Mouse (Mus musculus) kidney, postnatal 10 days (tissue): Measurements from ENCODE around the gene B020031M17Rik.
"Not testable (repeated sequence)": the region's sequence is repeated elsewhere in the genome, so short reads cannot be mapped to it uniquely, and the experiment has no call there.

ENCODE experiments used
- DNase-seq: peaks from one replicate; pipeline ENCODE4 v3.0.0; 2021; ENCODE audit warnings: mixed read lengths

Gene B020031M17Rik

DNA sequence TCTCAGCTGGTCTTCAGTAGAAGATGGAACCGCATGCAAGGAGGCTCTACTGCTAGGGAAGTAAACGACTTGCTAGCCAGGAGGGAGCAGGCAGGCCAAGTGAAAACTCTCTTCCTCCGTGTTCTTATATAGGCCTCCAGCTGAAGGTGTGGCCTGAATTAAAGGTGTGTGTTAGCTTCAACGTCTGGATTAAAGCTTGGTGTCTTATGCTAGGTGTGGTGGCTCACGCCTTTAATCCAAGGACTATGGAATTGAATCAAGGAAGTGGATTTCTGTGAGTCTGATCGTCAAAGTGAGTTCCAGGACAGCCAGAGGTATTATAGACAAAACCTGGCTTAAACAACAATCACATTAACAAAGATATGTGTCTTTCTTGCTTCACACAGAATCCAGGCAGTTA, at the start of gene B020031M17Rik:
Gene B020031M17Rik, minus strand, starts transcription at position 101 of the 400 bp plus-strand sequence.
- not testable (repeated sequence) for DNase-seq

DNA sequence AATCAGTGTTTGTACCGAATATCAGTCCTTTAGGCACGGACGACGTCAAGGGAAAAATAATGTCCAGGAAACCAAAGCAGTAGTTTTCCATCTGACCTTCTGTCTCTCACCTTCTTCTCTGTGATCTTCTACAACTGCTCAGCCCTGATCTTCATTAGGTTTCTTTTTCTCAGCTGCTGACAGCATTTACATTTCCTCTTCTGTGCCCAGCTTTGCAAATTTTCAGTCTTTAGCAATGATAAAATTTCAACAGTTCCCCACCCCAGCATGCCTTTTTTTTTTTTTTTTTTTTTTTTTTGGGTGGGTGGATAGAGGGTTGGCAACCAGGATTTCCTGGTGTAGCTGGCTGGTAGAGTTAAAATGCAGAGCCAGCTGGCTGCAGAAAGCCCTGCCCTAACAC, 48.6 kb upstream of the B020031M17Rik start:
- not testable (repeated sequence) for DNase-seq

DNA sequence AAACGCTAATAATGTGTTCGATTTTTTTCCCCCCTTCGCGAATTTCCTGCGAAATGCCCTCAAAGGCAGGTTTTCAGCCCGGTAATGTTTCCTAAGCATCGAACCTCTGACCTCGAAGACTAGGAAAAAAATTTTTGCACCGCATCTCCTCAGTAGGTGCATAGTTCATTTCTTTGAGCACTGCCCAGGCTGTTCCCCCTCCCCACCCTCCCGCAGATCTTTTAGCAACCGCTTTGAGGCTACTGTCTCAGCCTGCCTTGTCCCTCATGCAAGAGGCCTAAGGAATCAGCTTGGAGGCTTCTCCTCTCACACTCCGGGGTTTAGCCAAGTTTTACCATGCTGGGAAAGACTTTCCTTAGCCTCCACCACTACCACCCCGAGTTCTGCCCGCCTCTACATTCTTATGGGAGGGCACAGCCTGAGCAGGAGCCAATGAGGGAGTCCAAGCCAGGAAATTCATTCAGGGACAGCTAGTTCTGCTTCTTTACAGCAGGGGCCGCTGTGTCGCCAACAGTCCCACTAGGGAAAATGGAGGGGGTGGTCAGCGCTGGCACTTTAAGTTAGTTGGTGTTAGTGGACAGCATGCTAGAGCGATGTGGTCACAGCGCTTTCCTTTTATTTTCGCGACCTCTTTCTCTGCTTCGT, 48.0 kb upstream of the B020031M17Rik start:
- DNase-seq, result not testable (repeated sequence)

DNA sequence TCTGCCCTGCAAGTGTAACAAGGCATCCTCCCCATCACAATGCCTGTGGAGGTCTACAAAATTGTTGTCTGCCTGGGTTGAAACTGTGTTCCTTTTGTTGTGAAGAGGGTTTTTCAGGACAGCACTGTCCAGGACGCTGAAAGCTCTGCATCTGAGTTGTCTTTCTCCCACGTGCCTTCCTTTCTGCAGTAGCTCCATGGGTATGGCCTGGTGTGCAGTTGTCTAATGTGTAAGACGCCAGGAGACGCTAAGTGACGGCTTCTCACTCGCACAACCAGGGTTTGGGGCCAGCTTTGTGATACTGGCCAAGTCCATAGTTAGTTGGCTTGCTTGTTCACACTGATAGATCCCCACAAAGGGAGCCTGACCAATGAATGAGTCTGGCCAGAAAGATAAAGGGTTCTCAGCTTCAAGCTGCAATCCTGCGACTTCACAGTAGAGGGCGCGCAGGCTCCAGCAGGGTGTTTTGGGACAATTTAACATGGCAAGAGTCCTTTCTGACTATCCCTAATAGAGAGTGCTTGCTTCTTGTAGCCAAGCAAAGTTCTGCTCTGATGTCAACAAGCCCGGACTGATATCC, 41.4 kb upstream of the B020031M17Rik start:
- not testable (repeated sequence) for DNase-seq

DNA sequence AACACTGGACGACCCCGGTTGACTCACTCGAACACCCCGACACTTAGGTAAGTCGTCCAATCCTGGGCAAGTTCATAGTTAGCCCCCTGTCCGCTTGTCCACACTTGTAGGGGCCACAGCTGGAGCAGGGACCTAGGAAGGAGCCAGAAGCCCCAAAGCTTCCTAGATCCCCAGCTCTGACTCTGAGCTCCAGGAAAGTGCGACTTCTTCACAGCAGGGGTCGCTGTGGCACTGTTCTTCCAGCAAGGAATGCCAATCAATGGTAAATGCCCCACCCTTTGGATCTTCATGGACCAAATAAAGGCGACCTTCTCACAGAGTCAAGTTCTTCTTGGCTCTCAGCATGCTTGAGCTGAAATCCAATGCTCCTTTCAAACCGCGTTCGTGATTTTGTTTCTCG, 40.7 kb upstream of the B020031M17Rik start:
- DNase-seq, result not testable (repeated sequence)

DNA sequence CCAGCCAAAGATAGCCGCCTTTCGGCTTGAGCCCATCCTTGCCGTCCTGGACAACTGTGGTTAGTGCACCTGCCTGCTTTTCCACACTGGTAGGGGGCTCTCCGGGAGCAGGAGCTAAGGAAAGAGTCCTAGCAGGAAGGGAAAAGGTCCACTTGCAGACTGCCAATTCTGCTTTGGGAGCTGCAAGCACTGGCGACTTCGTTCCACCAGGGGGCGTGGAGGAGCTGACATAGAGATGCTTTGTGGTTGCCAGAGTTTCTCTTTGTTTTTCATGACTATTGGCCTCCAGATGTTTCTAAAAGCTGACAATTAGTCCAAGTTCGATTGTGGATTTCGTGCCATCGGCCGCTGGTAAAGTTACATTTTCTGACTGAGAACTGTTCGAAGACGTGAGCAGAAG, 18.6 kb upstream of the B020031M17Rik start:
- DNase-seq, result not testable (repeated sequence)

DNA sequence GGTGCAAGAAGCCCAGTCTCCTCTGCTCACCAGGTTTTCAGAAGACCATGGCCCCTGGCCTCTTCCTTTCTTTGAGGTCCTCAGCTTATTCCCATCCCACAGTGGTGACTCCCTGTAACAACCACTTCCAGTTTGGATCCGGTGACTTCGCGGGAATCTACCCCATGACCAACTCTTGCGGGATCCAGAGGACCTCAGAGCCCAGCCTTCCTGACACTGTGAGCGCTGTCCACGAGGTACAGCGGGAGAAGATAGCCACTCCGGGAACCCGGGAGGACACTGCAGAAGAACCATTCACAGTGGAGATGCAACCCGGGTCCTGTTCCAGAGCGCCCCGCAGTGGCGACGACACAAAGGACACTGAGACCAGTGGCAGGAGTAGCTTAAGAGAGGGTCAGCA, 17.6 kb upstream of the B020031M17Rik start:
- not testable (repeated sequence) for DNase-seq

DNA sequence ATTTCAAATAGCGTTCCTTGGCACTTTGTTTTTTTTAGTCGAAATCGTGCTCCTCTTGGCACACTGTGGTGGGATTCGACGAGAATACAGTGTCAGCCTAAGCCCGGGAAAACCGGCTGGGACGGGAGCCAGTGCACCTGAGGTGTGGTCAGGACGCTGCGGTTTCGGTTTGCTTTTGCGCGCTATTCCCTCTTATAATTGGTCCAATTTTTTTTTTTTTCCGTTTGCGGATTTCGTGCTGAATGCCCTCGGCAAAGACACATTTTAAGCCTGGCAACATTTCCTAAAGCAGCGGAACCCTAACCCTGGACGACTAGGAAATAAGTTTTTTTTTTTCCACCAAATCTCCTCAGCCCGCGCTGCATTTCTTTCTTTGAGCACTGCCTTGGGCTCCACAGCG, 15.4 kb upstream of the B020031M17Rik start:
- DNase-seq, result peak; percentile 37

DNA sequence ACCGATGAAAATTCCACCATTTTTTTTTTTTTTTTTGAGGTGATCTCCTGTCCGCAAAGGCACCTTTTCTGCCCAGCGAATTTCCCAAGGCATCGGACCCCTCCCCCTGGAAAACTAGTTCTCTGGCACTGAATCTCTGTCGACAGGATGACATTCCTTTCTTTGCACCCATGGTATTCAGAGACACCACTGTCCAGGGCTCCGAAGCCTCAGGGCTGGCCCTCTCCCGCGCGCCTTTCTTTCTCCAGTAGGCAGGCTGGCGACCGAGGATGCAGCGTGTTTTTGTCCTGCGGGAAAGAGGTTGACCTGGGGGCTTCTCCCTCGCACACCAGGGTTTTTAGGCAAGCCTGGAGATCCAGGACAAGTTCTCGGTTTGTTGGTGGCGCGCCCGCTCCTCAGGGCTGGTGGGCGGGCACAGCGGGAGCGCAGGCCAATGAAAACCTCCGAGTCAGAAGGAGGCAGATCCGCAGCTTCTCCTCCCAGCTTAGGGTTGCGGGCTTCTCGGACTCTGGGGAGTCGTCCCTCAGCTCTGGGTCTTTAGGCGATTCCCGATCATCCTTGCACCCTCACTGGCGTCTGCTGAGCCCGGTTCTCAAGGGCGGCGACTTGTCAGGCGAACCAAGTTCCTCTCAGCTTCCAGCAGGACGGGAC, 14.8 kb upstream of the B020031M17Rik start:
- peak; percentile 5 for DNase-seq

DNA sequence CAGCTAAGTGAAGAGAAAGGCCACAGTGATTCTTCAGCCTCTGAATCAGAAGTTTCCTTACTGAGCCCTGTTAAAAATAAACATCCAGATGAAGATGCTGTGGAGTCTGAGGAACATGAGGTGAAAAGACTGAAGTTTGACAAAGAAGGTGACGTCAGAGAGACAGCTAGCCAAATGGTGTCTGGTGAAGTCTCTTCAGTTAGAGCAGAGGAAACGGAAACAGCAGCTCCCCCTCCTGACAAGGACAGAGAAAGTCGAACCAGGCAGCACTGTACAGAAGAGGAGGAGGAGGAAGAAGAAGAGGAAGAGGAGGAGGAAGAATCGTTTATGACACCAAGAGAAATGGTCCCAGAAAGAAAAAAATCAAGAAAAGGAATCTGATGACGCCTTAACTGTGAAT, 12.2 kb upstream of the B020031M17Rik start:
- not testable (repeated sequence) for DNase-seq

DNA sequence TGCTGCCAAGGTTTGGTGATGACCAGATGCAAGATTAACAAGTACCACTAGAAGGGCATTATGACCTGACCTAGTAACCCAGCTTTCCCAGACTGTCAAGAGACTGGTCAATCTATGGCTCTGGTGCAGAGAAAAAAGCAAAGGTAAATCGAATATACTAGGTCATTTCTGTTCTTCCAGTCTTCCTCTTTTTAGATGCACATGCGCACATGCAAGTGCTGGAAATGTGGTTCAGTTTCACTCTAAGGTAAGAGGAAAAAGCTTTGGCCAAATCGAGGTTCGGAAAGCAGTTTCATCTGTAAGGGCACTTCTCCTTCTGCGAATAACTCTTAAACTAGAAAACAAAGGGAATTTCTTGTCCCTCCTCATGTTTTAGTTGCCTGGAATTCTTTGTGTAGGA, 5.0 kb upstream of the B020031M17Rik start:
- DNase-seq, result not testable (repeated sequence)

DNA sequence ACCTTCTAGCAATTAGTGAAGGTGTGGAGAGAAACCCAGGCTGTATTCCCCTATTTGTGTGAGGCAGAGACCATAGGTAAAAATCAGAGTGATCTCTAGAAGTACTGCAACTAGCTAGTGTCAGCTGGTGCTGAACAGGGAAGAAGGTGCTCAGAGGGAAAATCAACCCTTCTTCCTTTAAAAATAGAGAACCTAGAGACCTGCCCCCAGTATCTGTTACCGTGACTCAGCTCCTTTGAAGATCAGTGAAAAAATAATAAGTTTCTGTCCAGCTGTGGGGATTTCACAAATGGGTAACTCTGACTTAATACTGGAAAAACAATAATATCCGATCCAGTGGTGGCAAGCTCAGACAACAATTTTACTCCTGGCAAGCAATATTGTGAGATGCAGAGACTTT, 4.5 kb upstream of the B020031M17Rik start:
- DNase-seq, result not testable (repeated sequence)

DNA sequence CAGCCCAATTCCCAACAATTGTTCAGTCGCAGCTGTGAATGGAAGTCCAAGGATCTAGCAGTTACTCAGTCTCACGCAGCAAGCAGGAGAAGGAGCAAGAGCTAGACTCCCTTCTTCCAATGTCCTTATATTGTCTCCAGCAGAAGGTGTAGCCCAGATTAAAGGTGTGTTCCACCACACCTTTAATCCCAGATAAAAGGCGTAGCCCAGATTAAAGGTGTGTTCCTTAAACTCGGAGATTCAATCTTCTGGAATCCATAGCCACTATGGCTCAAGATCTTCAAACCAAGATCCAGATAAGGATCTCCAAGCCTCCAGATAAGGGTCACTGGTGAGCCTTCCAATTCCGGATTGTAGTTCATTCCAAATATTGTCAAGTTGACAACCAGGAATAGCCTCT, 21.4 kb downstream of the B020031M17Rik start, which contains the start of gene Gm21761:
Gene Gm21761, minus strand, starts transcription at position 101 of the 400 bp plus-strand sequence.
- not testable (repeated sequence) for DNase-seq

DNA sequence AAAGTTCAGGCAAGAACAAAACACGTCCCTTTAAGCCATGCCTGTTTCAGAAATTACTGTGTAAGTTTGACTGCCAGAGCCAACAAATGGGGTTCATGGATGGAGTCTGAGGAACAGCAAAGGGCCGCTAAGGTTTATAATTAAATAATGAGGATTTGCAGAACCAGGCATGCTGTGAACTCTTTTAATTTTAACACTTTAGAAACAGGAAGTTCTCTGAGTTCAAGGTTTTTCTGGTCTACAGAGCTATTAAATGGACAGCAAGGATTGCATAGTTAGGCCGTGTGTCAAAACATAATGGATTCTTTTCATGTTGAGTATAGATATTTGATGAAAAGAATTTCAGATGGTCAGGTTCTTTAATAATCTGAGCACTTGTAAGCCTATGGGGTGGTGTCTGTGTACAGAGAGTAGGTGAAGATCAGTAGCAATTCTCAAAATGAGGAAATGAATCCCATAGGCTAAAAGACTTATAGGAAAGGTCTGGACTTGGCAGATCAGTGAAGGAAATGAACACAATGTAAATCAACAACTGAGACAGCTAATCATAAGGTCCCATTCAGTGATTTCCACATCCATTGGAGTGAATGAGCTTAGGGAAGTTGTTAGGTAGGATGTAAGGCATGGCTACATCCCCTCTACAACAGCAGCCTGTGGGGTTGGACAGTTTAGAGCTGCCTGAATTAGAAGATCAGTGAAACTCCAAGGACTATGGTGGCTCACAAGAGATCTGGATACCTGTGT, 25.8 kb downstream of the B020031M17Rik start:
- not testable (repeated sequence) for DNase-seq

DNA sequence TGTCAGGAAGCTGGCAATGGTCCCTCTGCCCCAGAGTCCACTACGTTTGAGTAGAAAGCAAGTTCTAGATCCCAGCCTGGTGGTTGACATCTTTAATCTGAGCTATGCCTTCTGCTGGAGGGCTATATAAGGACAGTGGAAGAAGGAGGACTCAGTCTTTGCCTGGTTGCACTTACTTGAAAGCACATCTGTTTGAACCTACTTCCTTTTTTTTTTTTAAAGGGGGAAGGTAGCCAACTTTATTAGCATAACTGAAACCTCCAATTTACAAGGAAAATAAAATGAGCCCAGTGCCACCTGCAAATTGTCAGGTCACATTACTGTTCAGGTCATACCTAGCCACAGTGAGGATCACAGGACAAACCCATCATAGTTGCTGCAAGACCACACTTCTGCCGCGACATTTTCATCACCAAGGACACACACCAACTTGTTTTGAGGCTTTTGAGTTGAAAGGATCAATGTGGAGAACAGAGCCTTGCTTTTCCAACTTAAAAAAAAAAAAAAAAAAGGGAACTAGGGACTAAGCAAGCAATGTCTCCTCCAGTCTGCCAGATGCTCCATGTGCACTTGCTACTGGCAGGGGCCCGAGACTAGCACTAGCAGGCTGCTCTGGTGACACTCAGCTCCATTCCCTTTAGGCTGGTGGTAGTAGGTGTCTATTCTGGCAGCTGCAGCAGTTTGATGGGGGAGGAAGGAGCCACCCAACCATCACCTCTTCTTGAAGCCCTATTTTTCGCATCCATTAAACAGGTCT, 33.5 kb downstream of the B020031M17Rik start:
- not testable (repeated sequence) for DNase-seq

DNA sequence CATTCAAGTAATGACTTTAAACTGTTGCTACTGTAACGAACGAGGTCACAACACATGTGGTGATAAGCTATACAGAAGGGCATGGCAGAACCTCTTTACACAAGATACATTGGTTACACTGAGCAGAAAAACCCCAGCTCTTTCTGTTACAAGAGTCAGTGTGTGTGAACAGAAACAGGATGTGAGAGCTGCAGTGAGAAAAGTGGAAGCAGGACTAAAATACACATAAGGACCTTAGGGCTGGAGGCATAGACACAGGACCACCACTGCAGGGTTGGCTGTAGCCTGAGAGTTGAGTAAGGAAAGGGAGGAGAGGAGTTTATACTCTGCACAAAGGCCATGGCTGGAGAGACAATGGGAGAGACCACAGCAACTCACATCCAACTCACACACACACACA, 34.2 kb downstream of the B020031M17Rik start:
- not testable (repeated sequence) for DNase-seq
